Mouse (Mus musculus): ENCODE data around the gene Rrp36.

DNA sequence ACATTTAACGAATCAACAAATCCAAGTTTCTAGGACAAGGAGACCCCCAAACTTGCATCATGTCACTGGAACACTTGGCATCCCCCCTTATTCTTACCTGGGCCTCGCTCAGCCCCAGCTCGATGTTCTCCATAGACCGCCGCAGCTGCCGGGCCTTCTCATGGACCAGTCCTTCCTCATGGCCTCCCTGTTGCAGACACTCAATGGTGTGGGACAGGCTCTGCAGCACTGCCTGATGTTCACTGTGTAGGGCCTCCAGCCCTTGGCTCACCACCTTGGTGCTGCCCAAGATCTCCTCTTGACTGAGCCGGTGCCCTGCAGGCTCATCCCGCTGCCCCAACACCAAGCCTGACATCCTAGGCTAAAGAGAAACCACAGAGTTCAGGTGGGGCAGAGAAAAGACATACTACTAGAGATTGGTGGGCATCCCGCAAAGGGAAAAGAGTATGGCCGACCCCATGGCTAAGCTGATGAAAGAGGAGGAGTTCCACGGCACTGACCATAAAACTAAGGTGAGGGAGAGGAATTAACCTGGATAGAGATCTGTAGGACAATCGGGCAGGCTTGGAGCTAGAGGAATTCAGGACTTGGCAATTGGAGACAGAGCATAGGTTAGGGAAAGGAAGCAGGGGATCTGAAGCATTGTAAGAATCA lies 29.9 kb downstream of the Rrp36 start:
- no peak for TF ChIP-seq CTCF (IDR thresholded peaks at IDR 0.05; ENCODE audit: borderline replicate concordance, extremely low read depth, insufficient read depth, insufficient read length)
- no peak for TF ChIP-seq POLR2A (IDR thresholded peaks at IDR 0.05; ENCODE audit: borderline replicate concordance, extremely low read depth, insufficient read depth, insufficient read length, poor library complexity, severe bottlenecking)

Measured in brain, embryonic 14.5 days (tissue).